Comparison of ENCODE assay signal across 9 mouse cellular contexts in genomic region chr6:137205662-137206400, GRCm38 (mm10). TPM values are rescaled to one million over a fixed set of nuclear protein-coding genes. Genes with fewer than 3 reads are reported as not detected.
DNase-seq lines count a peak whose midpoint lies in the region; ATAC-seq and TF ChIP-seq lines count a peak whose summit lies in the region.
"Had no signal": no experiment of that assay in that cellular context is flagged by ENCODE, and none has a peak within 500 bp of the region (broad histone marks: within the 10 kb centered on the region; RNA-seq: fewer than 3 reads in every experiment).

No protein-coding gene starts in this region.

- no peaks in the 10 kb centered on the region for H3K27me3 ChIP-seq in embryonic facial prominence, embryonic 11.5 days (ENCODE audit: control insufficient read depth, insufficient read depth, low read length)
- H3K27me3 ChIP-seq in embryonic facial prominence, embryonic 10.5 days (replicated peaks; ENCODE audit: low read depth, poor library complexity, severe bottlenecking), result no peaks in the 10 kb centered on the region
- H3K27me3 ChIP-seq: embryonic facial prominence, embryonic 13.5 days had no signal

- peak; percentile 74 for DNase-seq in embryonic facial prominence, embryonic 11.5 days (ENCODE audit: low spot score)
- no peak for DNase-seq in embryonic facial prominence, embryonic 10.5 days (ENCODE audit: low spot score)
- DNase-seq in left cerebral cortex, adult 2 months (ENCODE audit: extremely low spot score in 1 of 2, low spot score in 2 of 2), result no peak
- DNase-seq in left cerebral cortex, adult 11 months (ENCODE audit: low spot score), result no peak
- peak; percentile 29 for DNase-seq in ZHBTc4 (ENCODE audit: low read depth, low spot score)
- peak; percentile 18 to 64 for DNase-seq in layer of hippocampus, postnatal 14 days (ENCODE audit: low spot score in 2 of 2)
- no peak for DNase-seq in right cerebral cortex, postnatal 25 days

- H3K9me3 ChIP-seq in embryonic facial prominence, embryonic 11.5 days (replicated peaks; ENCODE audit: control insufficient read depth, low read length), result no peaks in the 10 kb centered on the region
- H3K9me3 ChIP-seq in embryonic facial prominence, embryonic 10.5 days, result no peaks in the 10 kb centered on the region
- H3K9me3 ChIP-seq: embryonic facial prominence, embryonic 13.5 days had no signal

- H3K27ac ChIP-seq in embryonic facial prominence, embryonic 11.5 days (replicated peaks; ENCODE audit: low read depth, low read length), result no peak overlapping the region
- no peak overlapping the region for H3K27ac ChIP-seq in embryonic facial prominence, embryonic 10.5 days (replicated peaks)
- no peak overlapping the region for H3K27ac ChIP-seq in left cerebral cortex, adult 2 months
- H3K27ac ChIP-seq: embryonic facial prominence, embryonic 13.5 days had no signal

- intact Hi-C loops in left cerebral cortex, adult 2 months (cut with DNase I), result loop anchor here (1.0 to 2.0 kb wide), 2 partner anchors 191 to 519 kb away; no protein-coding TSS in a partner anchor

- no peak overlapping the region for H3K4me3 ChIP-seq in embryonic facial prominence, embryonic 11.5 days (ENCODE audit: low read depth, low read length)
- no peak overlapping the region for H3K4me3 ChIP-seq in embryonic facial prominence, embryonic 10.5 days
- no peak overlapping the region for H3K4me3 ChIP-seq in left cerebral cortex, adult 2 months
- H3K4me3 ChIP-seq: embryonic facial prominence, embryonic 13.5 days had no signal

- no peak overlapping the region for H3K4me2 ChIP-seq in embryonic facial prominence, embryonic 11.5 days (ENCODE audit: low read depth, low read length)
- H3K4me2 ChIP-seq: embryonic facial prominence, embryonic 13.5 days had no signal

- no peak overlapping the region for H3K9ac ChIP-seq in embryonic facial prominence, embryonic 11.5 days (replicated peaks; ENCODE audit: low read length)
- H3K9ac ChIP-seq: embryonic facial prominence, embryonic 13.5 days had no signal

- H3K36me3 ChIP-seq in embryonic facial prominence, embryonic 11.5 days (replicated peaks; ENCODE audit: control insufficient read depth, insufficient read depth, low read depth, low read length), result no peaks in the 10 kb centered on the region
- H3K36me3 ChIP-seq in embryonic facial prominence, embryonic 10.5 days (replicated peaks), result no peaks in the 10 kb centered on the region
- H3K36me3 ChIP-seq: embryonic facial prominence, embryonic 13.5 days had no signal

- no peaks in the 10 kb centered on the region for H3K4me1 ChIP-seq in embryonic facial prominence, embryonic 11.5 days (ENCODE audit: control insufficient read depth, insufficient read depth, low read length)
- no peaks in the 10 kb centered on the region for H3K4me1 ChIP-seq in embryonic facial prominence, embryonic 10.5 days
- H3K4me1 ChIP-seq: embryonic facial prominence, embryonic 13.5 days had no signal

- 62% methylated on average over 11 of the region's 11 CpGs for WGBS in embryonic facial prominence, embryonic 11.5 days
- 66% methylated on average over 11 of the region's 11 CpGs for WGBS in embryonic facial prominence, embryonic 10.5 days

- TF ChIP-seq CTCF in left cerebral cortex, adult 2 months (IDR thresholded peaks at IDR 0.05), result peak; percentile 70

- ATAC-seq in embryonic facial prominence, embryonic 11.5 days (replicated peaks; ENCODE audit: insufficient number of reproducible peaks, low FRiP score, low TSS enrichment, low read depth), result no peak
- ATAC-seq in inflammation-experienced regulatory T-cells, adult 6 months, result no peak

RNA-seq across cellular contexts. Expression of gene Rerg, which starts 35.5 kb away (rescaled TPM):
- 7.6 and 8.3 TPM in 2 replicates for polyA plus RNA-seq in embryonic facial prominence, embryonic 11.5 days (2014; fragmentation: Nextera tagmentation; extraction: Ambion mirVana)
- 3.3 and 3.6 TPM in 2 replicates for polyA plus RNA-seq in embryonic facial prominence, embryonic 10.5 days (2016; fragmentation: Nextera tagmentation; extraction: Ambion mirVana)
- total RNA-seq in left cerebral cortex, adult 2 months (2021), result 10 to 100 TPM in 1 of 2 experiments, 1 to 10 TPM in 1; 5.9 to 11.9 TPM
- total RNA-seq in layer of hippocampus, postnatal 14 days (2021), result 10 to 100 TPM; 42.1 to 47.8 TPM
- polyA plus RNA-seq in inflammation-experienced regulatory T-cells, adult 6 months (2017; shearing (Covaris generic)), result not detected

RNA-seq across cellular contexts. Expression of gene Ptpro, which starts 46.3 kb away (rescaled TPM):
- 4.5 and 5.7 TPM in 2 replicates for polyA plus RNA-seq in embryonic facial prominence, embryonic 11.5 days (2014; fragmentation: Nextera tagmentation; extraction: Ambion mirVana)
- 2.3 and 2.4 TPM in 2 replicates for polyA plus RNA-seq in embryonic facial prominence, embryonic 10.5 days (2016; fragmentation: Nextera tagmentation; extraction: Ambion mirVana)
- 10 to 100 TPM; 31.7 to 40.1 TPM for total RNA-seq in left cerebral cortex, adult 2 months (2021)
- 10 to 100 TPM; 76.3 to 78.7 TPM for total RNA-seq in layer of hippocampus, postnatal 14 days (2021)
- under 1 TPM in 2 of 3 experiments, not detected in 1; 0.21 to 0.60 TPM for polyA plus RNA-seq in inflammation-experienced regulatory T-cells, adult 6 months (2017; shearing (Covaris generic))

Comparison
In these comparisons a context has a peak if more than half of its experiments do, and no peak if none do; other contexts are left out.
1. DNase-seq: peak in embryonic facial prominence, embryonic 11.5 days (single experiment), ZHBTc4 (single experiment) and layer of hippocampus, postnatal 14 days (2 of 2); none in embryonic facial prominence, embryonic 10.5 days (single experiment), left cerebral cortex, adult 2 months (0 of 2), left cerebral cortex, adult 11 months (single experiment) and right cerebral cortex, postnatal 25 days (single experiment).